Mouse (Mus musculus): Measurements from ENCODE around the gene Syvn1.

- TF ChIP-seq NELFE (IDR thresholded peaks at IDR 0.05; ENCODE audit: low read depth, low read length) (no peak), UBTF (IDR thresholded peaks at IDR 0.05; ENCODE audit: borderline replicate concordance, insufficient read depth, low read depth, low read length) (no peak), CHD1 (IDR thresholded peaks at IDR 0.05; ENCODE audit: low read depth, low read length) (no peak), ZNF384 (IDR thresholded peaks at IDR 0.05; ENCODE audit: low read depth, low read length) (no peak), CTCF (IDR thresholded peaks at IDR 0.05 in 2 of 3, conservative IDR thresholded peaks at IDR 0.05 in 1 of 3; ENCODE audit: control insufficient read depth in 1 of 3, insufficient read depth in 1 of 3, low read depth in 2 of 3, low read length in 3 of 3, poor library complexity in 1 of 3, severe bottlenecking in 1 of 3) (no peak)
These were observed 20.2 kb downstream of the Syvn1 start for GRCm38 (mm10) chr19:6066571-6066970.
